Mouse (Mus musculus) forebrain, embryonic 10.5 days (tissue): ENCODE measurements around the gene Mc1r. TPM values are rescaled to one million over a fixed set of nuclear protein-coding genes. Genes with fewer than 3 reads are reported as not detected.
"Not testable (repeated sequence)": the region's sequence is repeated elsewhere in the genome, so short reads cannot be mapped to it uniquely, and the experiment has no call there.

Source experiments
- DNase-seq: peaks from one replicate; pipeline ENCODE4 v3.0.0-alpha.2; 2017; ENCODE audit warnings: low spot score; ENCODE audit errors: extremely low spot score
- H3K27ac ChIP-seq: fragments of 300-500 bp; sonication (generic); 2 replicates; pipeline ENCODE4 v1.5.1; 2016; ENCODE audit warnings: mild to moderate bottlenecking
- H3K27me3 ChIP-seq: fragments of 300-500 bp; sonication (generic); 2 replicates; pipeline ENCODE4 v1.6.1; 2016; ENCODE audit warnings: mild to moderate bottlenecking; ENCODE audit not compliant: poor library complexity, severe bottlenecking
- H3K36me3 ChIP-seq: fragments of 300-500 bp; sonication (generic); replicated peaks from 2 replicates; pipeline ENCODE4 v1.6.1; 2016; ENCODE audit warnings: mild to moderate bottlenecking, moderate library complexity
- H3K4me1 ChIP-seq: fragments of 300-500 bp; sonication (generic); 2 replicates; pipeline ENCODE4 v1.6.1; 2016
- H3K4me3 ChIP-seq: fragments of 300-500 bp; sonication (generic); 2 replicates; pipeline ENCODE4 v1.5.1; 2016; ENCODE audit warnings: mild to moderate bottlenecking, moderate library complexity
- H3K9me3 ChIP-seq: fragments of 300-500 bp; sonication (generic); 2 replicates; pipeline ENCODE4 v1.6.1; 2016; ENCODE audit warnings: mild to moderate bottlenecking, moderate library complexity
- WGBS: fragments of 180-500 bp; shearing (Covaris S2); methylation state at CpG from one replicate; pipeline ENCODE4 v1.1.7; 2016; 5-methylcytosine and 5-hydroxymethylcytosine counted together
- polyA plus RNA-seq: library from polyadenylated mRNA; unstranded; fragments of >200 nt; fragmentation: Nextera tagmentation; extraction: Ambion mirVana; gene quantifications from 2 replicates; pipeline ENCODE4 v1.2.1, GENCODE M21; 2016

Mc1r gene
- polyA plus RNA-seq, 1 experiment from 2014 or later, result 0.06 TPM

DNA sequence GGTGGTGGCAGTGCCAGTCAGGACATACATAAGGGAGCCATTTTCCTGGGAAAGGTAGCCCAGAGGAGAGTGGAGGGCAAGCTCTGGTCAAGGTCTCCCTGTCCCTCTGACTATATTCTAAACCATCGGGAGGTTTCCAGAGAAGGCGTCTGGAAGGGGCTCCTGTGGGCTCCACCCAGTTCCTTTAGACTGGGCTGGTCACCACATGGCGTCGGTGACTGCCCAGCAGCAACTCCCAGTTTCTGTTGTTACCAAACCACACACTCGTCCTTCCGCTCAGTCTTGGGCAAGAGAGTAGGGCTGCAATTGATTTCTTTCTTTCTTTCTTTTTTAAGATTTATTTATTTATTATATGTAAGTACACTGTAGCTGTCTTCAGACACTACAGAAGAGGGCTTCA lies 37.2 kb downstream of the Mc1r start:
- peak overlapping the region; percentile 79 for H3K4me3 ChIP-seq
- H3K27ac ChIP-seq, result 0 out of 2 replicates have a peak overlapping the region, but pooled peaks have one; percentile 97
- peaks cover 17% of the 10 kb centered on the region for H3K4me1 ChIP-seq
- H3K36me3 ChIP-seq, result peaks cover 34% of the 10 kb centered on the region
- DNase-seq, result no peak
- WGBS, result 85% methylated on average over 6 of the region's 6 CpGs
- no peaks in the 10 kb centered on the region for H3K9me3 ChIP-seq
- no peaks in the 10 kb centered on the region for H3K27me3 ChIP-seq

DNA sequence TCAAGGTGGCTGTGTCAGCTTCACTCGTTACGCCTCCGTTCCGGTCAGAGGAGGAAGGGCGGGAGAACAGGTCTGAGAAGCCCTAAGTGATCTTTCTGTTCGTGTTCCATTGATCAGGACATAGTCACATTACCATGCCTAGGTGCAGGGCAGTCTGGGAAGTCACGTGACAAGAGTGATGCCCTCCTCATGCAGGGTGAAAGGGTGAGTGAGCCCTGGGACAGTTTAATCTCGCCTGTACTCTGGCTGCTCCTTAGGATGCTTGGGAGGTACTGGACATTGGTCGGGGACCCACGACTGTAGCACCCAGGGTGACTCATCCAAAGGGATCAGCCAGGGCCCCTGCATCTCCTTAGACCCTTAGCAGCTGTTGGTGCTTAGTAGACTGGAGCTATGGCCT lies 39.1 kb downstream of the Mc1r start:
- DNase-seq, result no peak
- Histone ChIP-seq H3K4me1 (peaks cover 17% of the 10 kb centered on the region), H3K36me3 (peaks cover 51% of the 10 kb centered on the region), H3K27ac (no peak overlapping the region), H3K27me3 (no peaks in the 10 kb centered on the region), H3K9me3 (no peaks in the 10 kb centered on the region), H3K4me3 (no peak overlapping the region)
- 89% methylated on average over 10 of the region's 10 CpGs for WGBS

GRCm38 (mm10) chr8:123446799-123447198 lies 39.9 kb downstream of the Mc1r start:
- WGBS, result 93% methylated on average over 6 of the region's 6 CpGs
- Histone ChIP-seq H3K4me3 (no peak overlapping the region), H3K36me3 (peaks cover 59% of the 10 kb centered on the region)

GRCm38 (mm10) chr8:123450783-123451182 lies 43.9 kb downstream of the Mc1r start:
- Histone ChIP-seq H3K4me1 (no peaks in the 10 kb centered on the region), H3K9me3 (no peaks in the 10 kb centered on the region), H3K36me3 (peaks cover 90% of the 10 kb centered on the region), H3K4me3 (no peak overlapping the region), H3K27ac (no peak overlapping the region), H3K27me3 (no peaks in the 10 kb centered on the region)
- no peak for DNase-seq
- WGBS, result 89% methylated on average over 5 of the region's 5 CpGs

More at GRCm38 (mm10) chr8:123446799-123447198, 39.9 kb downstream of the Mc1r start:
- Histone ChIP-seq H3K27me3 (no peaks in the 10 kb centered on the region), H3K27ac (no peak overlapping the region), H3K9me3 (no peaks in the 10 kb centered on the region), H3K4me1 (peaks cover 17% of the 10 kb centered on the region)
- DNase-seq, result no peak

DNA sequence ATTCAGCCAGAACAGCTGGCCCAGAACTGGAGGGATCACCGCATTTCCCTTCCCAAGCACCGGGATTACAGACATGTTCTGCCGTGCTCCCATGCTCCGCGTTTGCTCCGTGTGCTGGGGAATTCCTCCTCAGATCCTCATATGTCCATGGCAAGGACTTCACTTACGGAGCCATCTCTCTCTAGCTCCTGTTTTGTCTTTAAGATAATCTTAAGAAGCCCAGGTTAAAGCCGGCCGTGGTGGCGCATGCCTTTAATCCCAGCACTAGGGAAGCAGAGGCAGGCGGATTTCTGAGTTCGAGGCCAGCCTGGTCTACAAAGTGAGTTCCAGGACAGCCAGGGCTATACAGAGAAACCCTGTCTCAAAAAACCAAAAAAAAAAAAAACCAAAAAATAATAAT lies 44.8 kb downstream of the Mc1r start:
- H3K27me3 ChIP-seq, H3K27ac ChIP-seq, H3K4me3 ChIP-seq, H3K9me3 ChIP-seq, H3K4me1 ChIP-seq, DNase-seq: not testable (repeated sequence)
- H3K36me3 ChIP-seq, result peaks cover 90% of the 10 kb centered on the region
- WGBS, result 93% methylated on average over 12 of the region's 12 CpGs

DNA sequence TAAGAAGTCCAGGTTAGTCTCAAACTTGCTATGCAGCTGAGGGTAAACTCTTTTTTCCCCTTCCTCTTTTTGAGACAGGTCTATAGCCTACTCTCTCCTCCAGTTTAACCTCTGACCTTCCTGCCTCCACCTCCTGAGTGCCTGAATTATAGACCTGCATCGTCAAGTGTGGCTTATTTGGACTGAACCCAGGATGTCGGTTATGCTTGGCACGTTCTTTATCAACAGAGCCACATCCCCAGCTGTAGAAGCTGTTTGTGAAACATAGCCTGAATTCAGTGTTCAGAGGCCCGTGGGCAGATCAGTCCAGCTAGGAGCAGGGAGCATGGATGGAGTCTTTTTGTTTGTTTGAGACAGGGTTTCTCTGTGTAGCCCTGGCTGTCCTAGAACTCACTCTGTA lies 45.2 kb downstream of the Mc1r start:
- Histone ChIP-seq H3K9me3 (no peaks in the 10 kb centered on the region), H3K27me3 (no peaks in the 10 kb centered on the region), H3K36me3 (peaks cover 91% of the 10 kb centered on the region), H3K27ac (no peak overlapping the region), H3K4me3 (no peak overlapping the region), H3K4me1 (peaks cover 3% of the 10 kb centered on the region; the same call in 1 of the 2 replicates)
- 87% methylated on average over 4 of the region's 4 CpGs for WGBS
- DNase-seq, result no peak

GRCm38 (mm10) chr8:123453291-123453690 lies 46.4 kb downstream of the Mc1r start:
- peaks cover 3% of the 10 kb centered on the region; the same call in 1 of the 2 replicates for H3K4me1 ChIP-seq
- DNase-seq, result no peak
- peaks cover 95% of the 10 kb centered on the region for H3K36me3 ChIP-seq
- no peak overlapping the region for H3K4me3 ChIP-seq
- H3K27ac ChIP-seq, result no peak overlapping the region
- no peaks in the 10 kb centered on the region for H3K9me3 ChIP-seq
- 86% methylated on average over 7 of the region's 7 CpGs for WGBS
- H3K27me3 ChIP-seq, result no peaks in the 10 kb centered on the region

GRCm38 (mm10) chr8:123453951-123454350 lies 47.0 kb downstream of the Mc1r start:
- peaks cover 3% of the 10 kb centered on the region; the same call in 1 of the 2 replicates for H3K4me1 ChIP-seq
- no peak overlapping the region for H3K4me3 ChIP-seq
- no peaks in the 10 kb centered on the region for H3K9me3 ChIP-seq
- WGBS, result 90% methylated on average over 5 of the region's 5 CpGs
- no peak overlapping the region for H3K27ac ChIP-seq
- peaks cover 97% of the 10 kb centered on the region for H3K36me3 ChIP-seq
- no peak for DNase-seq
- no peaks in the 10 kb centered on the region for H3K27me3 ChIP-seq

GRCm38 (mm10) chr8:123454559-123454958 lies 47.7 kb downstream of the Mc1r start:
- H3K27me3 ChIP-seq, result no peaks in the 10 kb centered on the region
- no peak overlapping the region for H3K4me3 ChIP-seq
- H3K9me3 ChIP-seq, result no peaks in the 10 kb centered on the region
- H3K36me3 ChIP-seq, result peaks cover 97% of the 10 kb centered on the region
- peaks cover 3% of the 10 kb centered on the region; the same call in 1 of the 2 replicates for H3K4me1 ChIP-seq
- H3K27ac ChIP-seq, result no peak overlapping the region
- no peak for DNase-seq
- 93% methylated on average over 6 of the region's 6 CpGs for WGBS

Other genes with a start within 250 kb of the Mc1r start
- 2.2 and 2.7 TPM in 2 replicates for gene Sult5a1, start 248.8 kb upstream of the Mc1r start, polyA plus RNA-seq
- gene Dpep1, start 220.9 kb upstream of the Mc1r start, polyA plus RNA-seq, result 10.1 and 11.4 TPM in 2 replicates
- gene Chmp1a, start 194.3 kb upstream of the Mc1r start, polyA plus RNA-seq, result 137 and 144 TPM in 2 replicates
- gene Spata33, start 194.3 kb upstream of the Mc1r start, polyA plus RNA-seq, result 5.2 and 5.8 TPM in 2 replicates
- 36.8 and 40.3 TPM in 2 replicates for gene Cdk10, start 182.3 kb upstream of the Mc1r start, polyA plus RNA-seq
- gene Spata2l, start 170.9 kb upstream of the Mc1r start, polyA plus RNA-seq, result 1.4 and 1.8 TPM in 2 replicates
- 23.4 and 24.0 TPM in 2 replicates for gene Zfp276, start 152.9 kb upstream of the Mc1r start, polyA plus RNA-seq
- 21.2 and 23.5 TPM in 2 replicates for gene Vps9d1, start 152.8 kb upstream of the Mc1r start, polyA plus RNA-seq
- gene Fanca, start 88.5 kb upstream of the Mc1r start, polyA plus RNA-seq, result 49.6 and 52.3 TPM in 2 replicates
- gene Spire2, start 74.4 kb upstream of the Mc1r start, polyA plus RNA-seq, result 6.5 and 6.9 TPM in 2 replicates
- 146 and 151 TPM in 2 replicates for gene Tcf25, start 33.4 kb upstream of the Mc1r start, polyA plus RNA-seq
- 205 and 261 TPM in 2 replicates for gene Tubb3, start 4.3 kb downstream of the Mc1r start, polyA plus RNA-seq
- 45.9 and 49.9 TPM in 2 replicates for gene Def8, start 16.4 kb downstream of the Mc1r start, polyA plus RNA-seq
- gene Afg3l1, start 70.8 kb downstream of the Mc1r start, polyA plus RNA-seq, result 68.8 and 69.7 TPM in 2 replicates
- 13.7 and 14.0 TPM in 2 replicates for gene Dbndd1, start 108.4 kb downstream of the Mc1r start, polyA plus RNA-seq
- 42.7 and 45.7 TPM in 2 replicates for gene Gas8, start 111.7 kb downstream of the Mc1r start, polyA plus RNA-seq
- 5.9 and 6.0 TPM in 2 replicates for gene Rhou, start 246.8 kb downstream of the Mc1r start, polyA plus RNA-seq